Mouse (Mus musculus) intestine, postnatal 0 days (tissue): ENCODE data around the gene Tbkbp1. TPM values are rescaled to one million over a fixed set of nuclear protein-coding genes. Genes with fewer than 3 reads are reported as not detected.

Experiments
- ATAC-seq: fragments of 200-750 bp; cut with Nextera tagmentation; 2 replicates; pipeline ENCODE4 v1.8.0; 2017; ENCODE audit warnings: mild to moderate bottlenecking, moderate TSS enrichment, moderate library complexity
- H3K27ac ChIP-seq: fragments of 300-500 bp; sonication (generic); 2 replicates; pipeline ENCODE4 v1.5.1; 2014; ENCODE audit warnings: mild to moderate bottlenecking, low read depth, low read length, moderate library complexity
- H3K27me3 ChIP-seq: fragments of 300-500 bp; sonication (generic); replicated peaks from 2 replicates; pipeline ENCODE4 v1.6.1; 2014; ENCODE audit warnings: low read length, mixed read lengths; ENCODE audit not compliant: control insufficient read depth, insufficient read depth
- H3K36me3 ChIP-seq: fragments of 300-500 bp; sonication (generic); 2 replicates; pipeline ENCODE4 v1.6.1; 2014; ENCODE audit warnings: mild to moderate bottlenecking, moderate library complexity; ENCODE audit not compliant: control insufficient read depth, insufficient read depth
- H3K4me1 ChIP-seq: fragments of 300-500 bp; sonication (generic); replicated peaks from 2 replicates; pipeline ENCODE4 v1.6.1; 2014; ENCODE audit warnings: antibody characterized with exemption, low read length, mixed read lengths; ENCODE audit not compliant: control insufficient read depth, insufficient read depth
- H3K4me2 ChIP-seq: fragments of 300-500 bp; sonication (generic); replicated peaks from 2 replicates; pipeline ENCODE4 v1.6.1; 2014; ENCODE audit warnings: low read depth, mild to moderate bottlenecking, moderate library complexity
- H3K4me3 ChIP-seq: fragments of 300-500 bp; sonication (generic); 2 replicates; pipeline ENCODE4 v1.5.1; 2014; ENCODE audit warnings: low read depth, low read length
- H3K9ac ChIP-seq: fragments of 300-500 bp; sonication (generic); 2 replicates; pipeline ENCODE4 v1.6.1; 2014; ENCODE audit warnings: mild to moderate bottlenecking, low read depth, low read length
- H3K9me3 ChIP-seq: fragments of 300-500 bp; sonication (generic); 2 replicates; pipeline ENCODE4 v1.6.1; 2016; ENCODE audit warnings: mixed run types; ENCODE audit not compliant: control insufficient read depth
- CTCF ChIP-seq: sonication (generic); IDR thresholded peaks from 2 replicates; pipeline ENCODE4 v1.5.1; 2016; ENCODE audit warnings: low read depth, mild to moderate bottlenecking, control low read depth, antibody characterized with exemption, moderate library complexity
- WGBS: fragments of 180-500 bp; shearing (Covaris S2); extraction: QIAGEN DNeasy Blood & Tissue Kit; methylation state at CpG from one replicate; pipeline ENCODE4 v1.1.7; 2014; 5-methylcytosine and 5-hydroxymethylcytosine counted together
- polyA plus RNA-seq: library from polyadenylated mRNA; unstranded; fragments of >200 nt; fragmentation: Nextera tagmentation; extraction: Ambion mirVana; gene quantifications from 2 replicates; pipeline ENCODE4 v1.2.1, GENCODE M21; 2015

Gene Tbkbp1
- polyA plus RNA-seq, 1 experiment from 2014 or later = 1.7 TPM

- TF ChIP-seq CTCF = no peak
- Histone ChIP-seq H3K27me3 (peaks cover 34% of the 10 kb centered on the region; the same call in 1 of the 2 replicates), H3K9me3 (no peaks in the 10 kb centered on the region), H3K4me2 (0 out of 2 replicates have a peak overlapping the region, but pooled peaks have one; percentile 30), H3K36me3 (no peaks in the 10 kb centered on the region; the same call in 1 of the 2 replicates), H3K4me3 (no peak overlapping the region), H3K4me1 (no peaks in the 10 kb centered on the region), H3K9ac (no peak overlapping the region), H3K27ac (no peak overlapping the region)
- WGBS = 52% methylated on average over 9 of the region's 9 CpGs
- ATAC-seq = no peak
These were observed 5.3 kb downstream of the Tbkbp1 start for GRCm38 (mm10) chr11:97145951-97146350.

GRCm38 (mm10) chr11:97145320-97145719, 6.0 kb downstream of the Tbkbp1 start:
- H3K36me3 ChIP-seq = no peaks in the 10 kb centered on the region; the same call in 1 of the 2 replicates
- WGBS = 72% methylated on average over 2 of the region's 2 CpGs
- TF ChIP-seq CTCF = no peak
- no peaks in the 10 kb centered on the region for H3K9me3 ChIP-seq
- H3K4me1 ChIP-seq = no peaks in the 10 kb centered on the region
- no peak for ATAC-seq
- no peak overlapping the region for H3K4me2 ChIP-seq
- H3K27me3 ChIP-seq = peaks cover 31% of the 10 kb centered on the region; the same call in 1 of the 2 replicates
- H3K27ac ChIP-seq = no peak overlapping the region
- no peak overlapping the region for H3K9ac ChIP-seq
- no peak overlapping the region for H3K4me3 ChIP-seq

- 78% methylated on average over 8 of the region's 9 CpGs for WGBS
- H3K4me1 ChIP-seq = no peaks in the 10 kb centered on the region
- H3K4me3 ChIP-seq = no peak overlapping the region
- H3K9ac ChIP-seq = no peak overlapping the region
- TF ChIP-seq CTCF = no peak
- no peak overlapping the region for H3K4me2 ChIP-seq
- H3K9me3 ChIP-seq = no peaks in the 10 kb centered on the region
- ATAC-seq = no peak
- H3K27me3 ChIP-seq = peaks cover 38% of the 10 kb centered on the region
- no peak overlapping the region for H3K27ac ChIP-seq
- H3K36me3 ChIP-seq = no peaks in the 10 kb centered on the region; the same call in 1 of the 2 replicates
These were observed 7.9 kb downstream of the Tbkbp1 start for GRCm38 (mm10) chr11:97143196-97143900.

GRCm38 (mm10) chr11:97142159-97142608, 9.1 kb downstream of the Tbkbp1 start:
- no peak overlapping the region for H3K27ac ChIP-seq
- no peaks in the 10 kb centered on the region; the same call in 1 of the 2 replicates for H3K36me3 ChIP-seq
- H3K9ac ChIP-seq = no peak overlapping the region
- no peak overlapping the region for H3K4me2 ChIP-seq
- no peaks in the 10 kb centered on the region for H3K4me1 ChIP-seq
- no peak overlapping the region for H3K4me3 ChIP-seq
- H3K9me3 ChIP-seq = no peaks in the 10 kb centered on the region
- WGBS = 62% methylated on average over 8 of the region's 8 CpGs
- no peak for TF ChIP-seq CTCF
- H3K27me3 ChIP-seq = peaks cover 42% of the 10 kb centered on the region
- ATAC-seq = no peak

GRCm38 (mm10) chr11:97140811-97141210, 10.5 kb downstream of the Tbkbp1 start:
- Histone ChIP-seq H3K4me2 (no peak overlapping the region), H3K4me3 (no peak overlapping the region), H3K4me1 (no peaks in the 10 kb centered on the region), H3K9ac (no peak overlapping the region), H3K36me3 (peaks cover 4% of the 10 kb centered on the region; the same call in 1 of the 2 replicates), H3K9me3 (no peaks in the 10 kb centered on the region), H3K27ac (no peak overlapping the region), H3K27me3 (peaks cover 32% of the 10 kb centered on the region)
- ATAC-seq = no peak
- no peak for TF ChIP-seq CTCF
- WGBS = 53% methylated on average over 4 of the region's 4 CpGs

GRCm38 (mm10) chr11:97139256-97139655, 12.0 kb downstream of the Tbkbp1 start:
- Histone ChIP-seq H3K4me1 (no peaks in the 10 kb centered on the region), H3K27me3 (peaks cover 31% of the 10 kb centered on the region), H3K27ac (no peak overlapping the region), H3K9ac (no peak overlapping the region), H3K36me3 (peaks cover 4% of the 10 kb centered on the region; the same call in 1 of the 2 replicates), H3K4me2 (peak overlapping the region; percentile 60), H3K4me3 (peak overlapping the region; percentile 29), H3K9me3 (no peaks in the 10 kb centered on the region)
- 39% methylated on average over 15 of the region's 15 CpGs for WGBS
- ATAC-seq = no peak
- TF ChIP-seq CTCF = no peak
